Mouse (Mus musculus) MEL (cell line): ENCODE data around the gene Ssr1. TPM values are rescaled to one million over a fixed set of nuclear protein-coding genes. Genes with fewer than 3 reads are reported as not detected.

Experiments
- DNase-seq: peaks from one replicate; pipeline ENCODE4 v3.0.0; 2011; ENCODE audit warnings: low read depth, low spot score
- H3K27ac ChIP-seq: 2 replicates; pipeline ENCODE4 v1.5.1; 2012; ENCODE audit warnings: low read depth, mild to moderate bottlenecking, control low read depth, low read length, moderate library complexity; ENCODE audit not compliant: control insufficient read depth
- H3K27me3 ChIP-seq, 2 experiments: fragments of 150-350 bp in 1 of 2; sonication (generic) in 1 of 2; 2 replicates each; pipeline ENCODE4 v1.6.1; 2012; ENCODE audit warnings: low read length in 2 of 2, mild to moderate bottlenecking in 2 of 2, improper control_type of control experiment in 1 of 2, moderate library complexity in 1 of 2; ENCODE audit not compliant: insufficient read depth in 2 of 2, control insufficient read depth in 1 of 2
- H3K36me3 ChIP-seq, 2 experiments: 2 replicates each; pipeline ENCODE4 v1.6.1; 2012 to 2014; ENCODE audit warnings: low read length in 2 of 2, improper control_type of control experiment in 1 of 2, inconsistent platforms in 1 of 2, mild to moderate bottlenecking in 1 of 2; ENCODE audit not compliant: insufficient read depth in 2 of 2, control insufficient read depth in 1 of 2
- H3K4me1 ChIP-seq, 2 experiments: fragments of 150-350 bp in 1 of 2; sonication (generic) in 1 of 2; 2 replicates each; pipeline ENCODE4 v1.6.1; 2012; ENCODE audit warnings: low read length in 2 of 2, improper control_type of control experiment in 1 of 2, mild to moderate bottlenecking in 1 of 2; ENCODE audit not compliant: insufficient read depth in 2 of 2, control insufficient read depth in 1 of 2
- H3K4me3 ChIP-seq, 2 experiments: fragments of 150-350 bp in 1 of 2; sonication (generic) in 1 of 2; 2 replicates each; pipeline ENCODE4 v1.5.1; 2012; ENCODE audit warnings: low read depth in 2 of 2, low read length in 2 of 2, mild to moderate bottlenecking in 2 of 2, moderate library complexity in 2 of 2, control low read depth in 1 of 2, improper control_type of control experiment in 1 of 2; ENCODE audit not compliant: control insufficient read depth in 1 of 2, insufficient read depth in 1 of 2
- H3K79me2 ChIP-seq: 2 replicates; pipeline ENCODE4 v1.6.1; 2012; ENCODE audit warnings: mild to moderate bottlenecking, low read length, moderate library complexity; ENCODE audit not compliant: control insufficient read depth, poor library complexity, insufficient read depth
- H3K9ac ChIP-seq: 2 replicates; pipeline ENCODE4 v1.6.1; 2012; ENCODE audit warnings: low read depth, mild to moderate bottlenecking, control low read depth, low read length, moderate library complexity; ENCODE audit not compliant: control insufficient read depth, poor library complexity, severe bottlenecking
- H3K9me3 ChIP-seq: fragments of 150-350 bp; sonication (generic); replicated peaks from 2 replicates; pipeline ENCODE4 v1.6.1; 2012; ENCODE audit warnings: mild to moderate bottlenecking, low read length, improper control_type of control experiment, moderate library complexity; ENCODE audit not compliant: insufficient read depth
- BHLHE40 ChIP-seq: IDR thresholded peaks from 2 replicates; pipeline ENCODE4 v1.6.1; 2012; ENCODE audit warnings: low read depth, mild to moderate bottlenecking, inconsistent platforms, low read length, improper control_type of control experiment, borderline replicate concordance
- CTCF ChIP-seq, 3 experiments: IDR thresholded peaks in 2 of 3; conservative IDR thresholded peaks in 1 of 3; 2 replicates each; pipeline ENCODE4 v1.5.1; 2011 to 2012; ENCODE audit warnings: low read length in 3 of 3, low read depth in 2 of 3, mild to moderate bottlenecking in 2 of 3, improper control_type of control experiment in 1 of 3, inconsistent platforms in 1 of 3, mixed read lengths in 1 of 3, moderate library complexity in 1 of 3; ENCODE audit not compliant: control insufficient read depth in 1 of 3, insufficient read depth in 1 of 3, poor library complexity in 1 of 3, severe bottlenecking in 1 of 3
- E2F4 ChIP-seq: IDR thresholded peaks from 2 replicates; pipeline ENCODE4 v1.6.1; 2011; ENCODE audit warnings: low read depth, low read length, improper control_type of control experiment, borderline replicate concordance
- ELF1 ChIP-seq: IDR thresholded peaks from 2 replicates; pipeline ENCODE4 v1.6.1; 2014; ENCODE audit warnings: low read depth, mild to moderate bottlenecking, inconsistent platforms, low read length, improper control_type of control experiment, moderate library complexity
- EP300 ChIP-seq, 2 experiments: IDR thresholded peaks; 2 replicates each; pipeline ENCODE4 v1.6.1; 2011; ENCODE audit warnings: improper control_type of control experiment in 2 of 2, low read length in 2 of 2, low read depth in 1 of 2, mild to moderate bottlenecking in 1 of 2
- ETS1 ChIP-seq: IDR thresholded peaks from 2 replicates; pipeline ENCODE4 v1.6.1; 2012; ENCODE audit warnings: low read depth, mild to moderate bottlenecking, inconsistent platforms, low read length, improper control_type of control experiment, moderate library complexity
- GATA1 ChIP-seq: IDR thresholded peaks from 2 replicates; pipeline ENCODE4 v1.6.1; 2011; ENCODE audit warnings: low read depth, low read length, improper control_type of control experiment
- HCFC1 ChIP-seq: IDR thresholded peaks from 2 replicates; pipeline ENCODE4 v1.6.1; 2012; ENCODE audit warnings: low read depth, mild to moderate bottlenecking, inconsistent platforms, low read length, improper control_type of control experiment, moderate library complexity
- JUND ChIP-seq: IDR thresholded peaks from 2 replicates; pipeline ENCODE4 v1.6.1; 2011; ENCODE audit warnings: low read depth, mild to moderate bottlenecking, improper control_type of control experiment, low read length
- KAT2A ChIP-seq: conservative IDR thresholded peaks from 2 replicates; pipeline ENCODE4 v1.6.1; 2012; ENCODE audit warnings: low read depth, low read length, improper control_type of control experiment, inconsistent platforms
- MAFK ChIP-seq: IDR thresholded peaks from 2 replicates; pipeline ENCODE4 v1.6.1; 2011; ENCODE audit warnings: low read depth, mild to moderate bottlenecking, low read length, improper control_type of control experiment, borderline replicate concordance
- MAX ChIP-seq: IDR thresholded peaks from 2 replicates; pipeline ENCODE4 v1.6.1; 2011; ENCODE audit warnings: low read length, improper control_type of control experiment
- MYB ChIP-seq: IDR thresholded peaks from 2 replicates; pipeline ENCODE4 v1.6.1; 2011; ENCODE audit warnings: mild to moderate bottlenecking, low read depth, low read length, improper control_type of control experiment
- NELFE ChIP-seq: IDR thresholded peaks from 2 replicates; pipeline ENCODE4 v1.6.1; 2011; ENCODE audit warnings: low read depth, low read length, improper control_type of control experiment
- POLR2A ChIP-seq, 2 experiments: IDR thresholded peaks; 2 replicates each; pipeline ENCODE4 v1.6.1; 2011 to 2012; ENCODE audit warnings: low read length in 2 of 2, mild to moderate bottlenecking in 2 of 2, control low read depth in 1 of 2, improper control_type of control experiment in 1 of 2, low read depth in 1 of 2, moderate library complexity in 1 of 2; ENCODE audit not compliant: control insufficient read depth in 1 of 2, insufficient read depth in 1 of 2, poor library complexity in 1 of 2
- POLR2AphosphoS2 ChIP-seq: IDR thresholded peaks from 2 replicates; pipeline ENCODE4 v1.6.1; 2011; ENCODE audit warnings: low read length, improper control_type of control experiment
- POLR2AphosphoS5 ChIP-seq: IDR thresholded peaks from 2 replicates; pipeline ENCODE4 v1.6.1; 2012; ENCODE audit warnings: low read depth, borderline replicate concordance, mild to moderate bottlenecking, inconsistent platforms, low read length, moderate library complexity, mixed read lengths
- RAD21 ChIP-seq: IDR thresholded peaks from 2 replicates; pipeline ENCODE4 v1.6.1; 2011; ENCODE audit warnings: mild to moderate bottlenecking, low read depth, low read length, improper control_type of control experiment
- SMC3 ChIP-seq: IDR thresholded peaks from 2 replicates; pipeline ENCODE4 v1.6.1; 2011; ENCODE audit warnings: low read depth, low read length, improper control_type of control experiment
- TAL1 ChIP-seq: IDR thresholded peaks from 2 replicates; pipeline ENCODE4 v1.6.1; 2012; ENCODE audit warnings: mild to moderate bottlenecking, inconsistent platforms, low read length, moderate library complexity, mixed read lengths
- TBP ChIP-seq: IDR thresholded peaks from 2 replicates; pipeline ENCODE4 v1.8.0; 2011; ENCODE audit warnings: low read depth, low read length, improper control_type of control experiment
- UBTF ChIP-seq: IDR thresholded peaks from 2 replicates; pipeline ENCODE4 v1.6.1; 2012; ENCODE audit warnings: low read depth, mild to moderate bottlenecking, inconsistent platforms, low read length, improper control_type of control experiment, moderate library complexity, borderline replicate concordance; ENCODE audit not compliant: insufficient read depth
- USF2 ChIP-seq, 2 experiments: IDR thresholded peaks; 2 replicates each; pipeline ENCODE4 v1.6.1; 2011 to 2012; ENCODE audit warnings: improper control_type of control experiment in 2 of 2, low read length in 2 of 2, borderline replicate concordance in 1 of 2, inconsistent platforms in 1 of 2, low read depth in 1 of 2, mild to moderate bottlenecking in 1 of 2; ENCODE audit not compliant: insufficient read depth in 1 of 2
- ZC3H11A ChIP-seq: IDR thresholded peaks from 2 replicates; pipeline ENCODE4 v1.6.1; 2012; ENCODE audit warnings: low read depth, mild to moderate bottlenecking, inconsistent platforms, low read length, improper control_type of control experiment
- ZNF384 ChIP-seq: IDR thresholded peaks from 2 replicates; pipeline ENCODE4 v1.6.1; 2012; ENCODE audit warnings: low read depth, mild to moderate bottlenecking, inconsistent platforms, low read length, improper control_type of control experiment
- polyA plus RNA-seq, 2 experiments: library from polyadenylated mRNA; stranded (reverse) in 1 of 2; unstranded in 1 of 2; fragments of >175 nt in 1 of 2; fragments of >200 nt in 1 of 2; gene quantifications; 2 replicates each; pipeline versions ENCODE4 v1.2.1 to v1.2.4; 2012; ENCODE audit warnings: low replicate concordance in 2 of 2, low read depth in 1 of 2; ENCODE audit not compliant: insufficient read length in 2 of 2, insufficient read depth in 1 of 2, missing spikeins in 1 of 2
- total RNA-seq: library from RNA; depleted of rRNA; stranded (reverse); fragments of 300-350 nt; gene quantifications from 2 replicates; pipeline ENCODE4 v1.2.3, GENCODE M21; 2012

The Ssr1 gene
- total and polyA plus RNA-seq, 3 experiments, result 30.9 to 104 (median 77.2) TPM

- TF ChIP-seq BHLHE40 (no peak; the same call in 1 of the 2 replicates), JUND (no peak), ELF1 (no peak), MAX (no peak), E2F4 (no peak), ZNF384 (no peak), TBP (no peak), ZC3H11A (0 out of 2 replicates have a peak, but pooled peaks have one; percentile 5), POLR2AphosphoS2 (no peak), POLR2A (IDR thresholded peaks at IDR 0.05; ENCODE audit: control insufficient read depth in 1 of 2, insufficient read depth in 1 of 2, low read depth in 1 of 2, low read length in 2 of 2, poor library complexity in 1 of 2) (no peak), KAT2A (no peak), UBTF (no peak)
Measured at GRCm38 (mm10) chr13:38027618-38028248, 33.7 kb upstream of the Ssr1 start (continued).

- peak; percentile 51 for DNase-seq
- H3K4me1 ChIP-seq, result peaks cover 3 to 4% of the 10 kb centered on the region in 2 experiments; a peak in 3 of 4 replicates
- TF ChIP-seq MAFK, result no peak
- TF ChIP-seq KAT2A, result no peak
- no peak for TF ChIP-seq JUND
- TF ChIP-seq ELF1, result no peak
- TF ChIP-seq TAL1, result no peak
- no peak for TF ChIP-seq GATA1
- TF ChIP-seq EP300 (IDR thresholded peaks at IDR 0.05; ENCODE audit: low read depth in 1 of 2, low read length in 2 of 2), result no peak
- no peak for TF ChIP-seq MAX
- TF ChIP-seq MYB, result no peak
- TF ChIP-seq USF2 (IDR thresholded peaks at IDR 0.05; ENCODE audit: borderline replicate concordance in 1 of 2, insufficient read depth in 1 of 2, low read depth in 1 of 2, low read length in 2 of 2), result no peak
- TF ChIP-seq NELFE, result no peak
- no peak for TF ChIP-seq TBP
- TF ChIP-seq ZNF384, result no peak
- peak; percentile 39 for TF ChIP-seq SMC3
- peak; percentile 46 to 61 (median 58) for TF ChIP-seq CTCF (IDR thresholded peaks at IDR 0.05 in 2 of 3, conservative IDR thresholded peaks at IDR 0.05 in 1 of 3; ENCODE audit: control insufficient read depth in 1 of 3, insufficient read depth in 1 of 3, low read depth in 2 of 3, low read length in 3 of 3, poor library complexity in 1 of 3, severe bottlenecking in 1 of 3)
- peak; percentile 26 for TF ChIP-seq RAD21
- no peak for TF ChIP-seq ETS1
- no peak for TF ChIP-seq HCFC1
- TF ChIP-seq POLR2AphosphoS5, result no peak
- TF ChIP-seq, all 39 proteins: peak for 3
- Histone ChIP-seq H3K9ac (no peak overlapping the region), H3K9me3 (no peaks in the 10 kb centered on the region), H3K79me2 (no peaks in the 10 kb centered on the region), H3K27ac (no peak overlapping the region), H3K4me3 (no peak overlapping the region), H3K36me3 (peaks cover 0 to 14% of the 10 kb centered on the region in 2 experiments; a peak in 2 of 4 replicates), H3K27me3 (no peaks in the 10 kb centered on the region)
Measured at GRCm38 (mm10) chr13:38025874-38026273, 31.9 kb upstream of the Ssr1 start.
